ENCODE assay signal across 8 mouse cellular contexts in genomic region chr13:117334125-117334524, GRCm38 (mm10).
DNase-seq lines count a peak whose midpoint lies in the region; ATAC-seq and TF ChIP-seq lines count a peak whose summit lies in the region.
"Had no signal": no experiment of that assay in that cellular context is flagged by ENCODE, and none has a peak within 500 bp of the region (broad histone marks: within the 10 kb centered on the region; RNA-seq: fewer than 3 reads in every experiment).

No protein-coding gene starts in this region.

- peak; percentile 4 for DNase-seq in 3134 (ENCODE audit: extremely low read depth, insufficient read length, low spot score)
- peak; percentile 58 for DNase-seq in 416B (ENCODE audit: low read depth)
- DNase-seq in embryonic facial prominence, embryonic 14.5 days (ENCODE audit: low spot score): peak; percentile 43
- DNase-seq in kidney, postnatal 14 days: no peak
- no peak for DNase-seq in spleen, adult 12 weeks (ENCODE audit: low spot score)
- DNase-seq: cerebellum, adult 8-10 months had no signal

- WGBS in intestine, postnatal 0 days: 15% methylated on average over 1 of the region's 1 CpGs
- 31% methylated on average over 1 of the region's 1 CpGs for WGBS in intestine, embryonic 16.5 days
- 11% methylated on average over 1 of the region's 1 CpGs for WGBS in embryonic facial prominence, embryonic 14.5 days

- ATAC-seq in intestine, postnatal 0 days: no peak
- no peak for ATAC-seq in intestine, embryonic 16.5 days
- no peak for ATAC-seq in embryonic facial prominence, embryonic 14.5 days (ENCODE audit: low read depth)

- no peaks in the 10 kb centered on the region for H3K9me3 ChIP-seq in intestine, postnatal 0 days (ENCODE audit: control insufficient read depth)
- H3K9me3 ChIP-seq in intestine, embryonic 16.5 days (ENCODE audit: control insufficient read depth, low read length): no peaks in the 10 kb centered on the region
- H3K9me3 ChIP-seq in embryonic facial prominence, embryonic 14.5 days (ENCODE audit: control insufficient read depth, low read length): no peaks in the 10 kb centered on the region

- no peak overlapping the region for H3K4me3 ChIP-seq in intestine, postnatal 0 days (ENCODE audit: low read depth, low read length)
- no peak overlapping the region for H3K4me3 ChIP-seq in intestine, embryonic 16.5 days (ENCODE audit: low read length)
- no peak overlapping the region for H3K4me3 ChIP-seq in embryonic facial prominence, embryonic 14.5 days (ENCODE audit: low read depth, low read length)

- no peak overlapping the region for H3K9ac ChIP-seq in intestine, postnatal 0 days (ENCODE audit: low read depth, low read length)
- no peak overlapping the region for H3K9ac ChIP-seq in intestine, embryonic 16.5 days (ENCODE audit: low read depth, low read length)
- H3K9ac ChIP-seq in embryonic facial prominence, embryonic 14.5 days (ENCODE audit: low read depth, low read length): no peak overlapping the region

- no peak overlapping the region for H3K27ac ChIP-seq in intestine, postnatal 0 days (ENCODE audit: low read depth, low read length)
- H3K27ac ChIP-seq in intestine, embryonic 16.5 days (ENCODE audit: low read length): no peak overlapping the region
- H3K27ac ChIP-seq in embryonic facial prominence, embryonic 14.5 days (replicated peaks; ENCODE audit: low read depth, low read length): no peak overlapping the region

- TF ChIP-seq CTCF in intestine, postnatal 0 days (IDR thresholded peaks at IDR 0.05; ENCODE audit: low read depth): peak; percentile 60

- no peaks in the 10 kb centered on the region for H3K36me3 ChIP-seq in intestine, postnatal 0 days (ENCODE audit: control insufficient read depth, insufficient read depth)
- no peaks in the 10 kb centered on the region for H3K36me3 ChIP-seq in intestine, embryonic 16.5 days (ENCODE audit: control insufficient read depth, insufficient read depth, low read length)
- no peaks in the 10 kb centered on the region for H3K36me3 ChIP-seq in embryonic facial prominence, embryonic 14.5 days (ENCODE audit: control insufficient read depth, insufficient read depth, low read length)

- H3K27me3 ChIP-seq in intestine, postnatal 0 days (replicated peaks; ENCODE audit: control insufficient read depth, insufficient read depth, low read length): no peaks in the 10 kb centered on the region
- no peaks in the 10 kb centered on the region for H3K27me3 ChIP-seq in intestine, embryonic 16.5 days (replicated peaks; ENCODE audit: control insufficient read depth, insufficient read depth, low read length)
- no peaks in the 10 kb centered on the region for H3K27me3 ChIP-seq in embryonic facial prominence, embryonic 14.5 days (replicated peaks; ENCODE audit: control insufficient read depth, insufficient read depth, low read length)

- no peak overlapping the region for H3K4me2 ChIP-seq in intestine, postnatal 0 days (replicated peaks; ENCODE audit: low read depth)
- H3K4me2 ChIP-seq in intestine, embryonic 16.5 days (ENCODE audit: low read depth, low read length): no peak overlapping the region
- H3K4me2 ChIP-seq in embryonic facial prominence, embryonic 14.5 days (ENCODE audit: low read depth, low read length): no peak overlapping the region

- H3K4me1 ChIP-seq in intestine, postnatal 0 days (replicated peaks; ENCODE audit: control insufficient read depth, insufficient read depth, low read length): no peaks in the 10 kb centered on the region
- H3K4me1 ChIP-seq in intestine, embryonic 16.5 days (ENCODE audit: control insufficient read depth, insufficient read depth, low read length): no peaks in the 10 kb centered on the region
- H3K4me1 ChIP-seq in embryonic facial prominence, embryonic 14.5 days (ENCODE audit: control insufficient read depth, insufficient read depth, low read length): no peaks in the 10 kb centered on the region

Comparison
In these comparisons a context has a peak if more than half of its experiments do, and no peak if none do; other contexts are left out.
1. DNase-seq: peak in 3134 (single experiment), 416B (single experiment) and embryonic facial prominence, embryonic 14.5 days (single experiment); none in kidney, postnatal 14 days (single experiment) and spleen, adult 12 weeks (single experiment).